Mouse (Mus musculus) kidney, adult 9 months (tissue): ENCODE data around the gene Gm42957.
A peak's percentile ranks its signal among the peaks of the same experiment; 100 is the strongest.
"Not testable (repeated sequence)": the region's sequence is repeated elsewhere in the genome, so short reads cannot be mapped to it uniquely, and the experiment has no call there.

Source experiments
- DNase-seq: peaks from one replicate; pipeline ENCODE4 v3.0.0; 2022

The Gm42957 gene

DNA sequence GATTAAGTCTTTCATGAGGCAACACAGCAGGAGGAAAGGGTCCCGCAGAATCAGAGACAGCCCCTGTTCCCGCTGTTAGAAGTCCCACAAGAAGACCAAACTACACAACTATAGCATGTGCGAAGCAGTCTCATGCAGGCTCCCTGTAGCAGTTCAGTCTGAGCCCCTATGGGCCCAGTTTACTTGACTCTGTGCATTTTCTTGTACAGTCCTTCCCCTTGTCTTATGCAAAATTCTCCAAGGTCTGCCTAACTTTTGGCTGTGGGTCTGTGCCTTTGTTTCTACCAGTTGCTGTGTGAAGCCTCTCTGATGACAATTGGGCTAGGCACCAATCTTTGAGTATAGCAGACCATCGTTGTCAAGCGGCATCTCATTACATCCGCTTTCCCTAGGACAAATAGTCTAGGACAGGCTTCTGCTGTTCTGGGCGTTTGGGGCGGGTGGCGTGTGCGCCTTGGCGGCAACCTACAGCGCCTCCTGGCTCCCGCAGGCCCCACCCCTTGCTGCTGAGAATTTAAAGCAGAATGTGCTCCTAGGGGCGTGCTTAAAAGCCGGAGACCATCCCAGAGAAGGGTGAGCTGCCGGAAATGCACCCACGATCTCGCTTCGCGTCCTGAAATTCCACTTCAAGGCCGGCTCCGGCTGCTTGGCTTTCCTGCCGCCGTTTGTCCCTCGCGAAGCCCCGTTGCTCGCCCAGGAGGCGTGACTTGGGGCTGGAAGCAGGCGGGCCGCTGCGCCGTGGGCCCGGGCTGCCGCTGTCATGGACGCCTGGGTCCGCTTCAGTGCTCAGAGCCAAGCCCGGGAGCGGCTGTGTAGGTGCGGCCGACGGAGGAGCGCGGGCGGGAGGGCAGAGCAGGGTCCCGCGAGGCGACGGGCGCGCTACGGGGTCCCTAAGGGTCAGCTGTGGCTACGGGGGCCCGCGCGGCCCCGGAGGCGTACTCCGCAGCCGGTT lies at the start of gene Gm42957, which contains the start of gene Pex11b:
TSS of gene Gm42957 (plus strand) at position 547 of the 952 bp plus-strand sequence.
TSS of gene Pex11b (plus strand) at position 449 of the 952 bp plus-strand sequence.
- peak; percentile 88 for DNase-seq

DNA sequence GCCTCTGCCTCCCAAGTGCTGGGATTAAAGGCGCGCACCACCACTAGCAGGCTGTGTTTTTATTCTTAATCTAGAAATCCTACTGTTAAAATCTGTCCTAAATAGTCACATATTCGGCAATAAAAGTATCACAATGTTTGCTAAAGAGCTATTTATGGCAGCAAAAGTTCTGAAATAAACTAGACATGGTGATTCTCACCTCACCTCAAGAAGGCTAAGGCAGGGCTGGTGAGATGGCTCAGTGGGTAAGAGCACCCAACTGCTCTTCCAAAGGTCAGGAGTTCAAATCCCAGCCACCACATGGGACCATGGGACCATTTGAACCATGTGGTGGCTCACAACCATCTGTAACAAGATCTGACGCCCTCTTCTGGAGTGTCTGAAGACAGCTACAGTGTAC lies 44.6 kb upstream of the Gm42957 start:
- DNase-seq, result no peak

DNA sequence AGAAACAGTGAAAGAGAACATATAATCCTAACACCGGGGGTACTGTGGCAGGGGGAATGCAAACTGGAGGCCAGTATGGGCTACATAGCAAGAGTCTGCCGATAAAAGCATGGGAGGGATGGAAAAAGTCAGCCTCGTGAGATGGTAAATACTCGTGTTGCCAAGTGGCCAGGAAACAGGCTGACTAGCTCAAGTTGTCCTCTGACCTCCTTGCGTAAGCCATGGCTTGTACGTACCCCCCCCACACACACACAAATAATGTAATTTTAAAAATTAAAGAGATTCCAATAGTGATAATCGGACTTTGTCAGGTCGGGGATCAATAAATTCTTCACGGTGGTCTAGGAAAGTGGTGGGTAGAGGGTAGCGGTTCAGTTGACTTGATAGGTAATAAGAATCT lies 41.9 kb upstream of the Gm42957 start:
- peak; percentile 63 for DNase-seq

DNA sequence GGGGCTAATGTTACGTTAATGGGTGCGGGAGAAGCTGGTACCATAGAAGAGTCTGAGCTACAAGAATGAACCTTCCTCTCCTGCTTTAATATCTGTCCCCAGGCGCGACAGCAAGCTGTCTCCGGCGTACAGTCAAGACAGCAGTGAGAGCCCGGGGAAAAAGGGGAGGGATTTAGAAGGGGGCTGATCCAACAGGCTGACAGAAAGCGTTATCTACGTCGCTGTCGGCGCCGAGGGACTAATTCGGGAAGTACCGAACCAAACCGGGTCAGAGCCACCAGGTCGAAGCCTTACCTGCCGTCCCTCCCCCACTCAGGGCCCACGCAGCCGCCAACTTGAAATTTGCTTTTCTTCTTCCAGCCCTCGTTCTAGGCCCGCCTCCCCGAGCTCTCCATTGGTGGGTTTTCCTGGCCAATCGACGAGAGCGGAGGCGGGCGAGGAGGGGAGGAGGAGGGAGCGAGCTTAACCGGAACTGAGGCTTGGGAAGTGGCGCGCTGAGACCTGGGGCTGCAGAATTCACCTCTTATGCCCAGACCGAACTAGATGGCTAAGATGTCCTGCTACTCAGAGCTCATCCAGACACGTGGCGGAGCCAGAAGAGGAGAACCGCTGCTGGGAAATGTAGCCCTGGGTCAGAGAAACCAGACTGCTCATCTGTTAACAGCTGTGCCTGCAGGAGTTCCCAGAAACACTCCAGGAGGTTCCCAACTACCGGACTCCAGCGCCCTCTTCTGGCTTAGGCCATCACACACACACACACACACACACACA lies 41.3 kb upstream of the Gm42957 start, which contains the start of gene Polr3gl:
TSS of gene Polr3gl (minus strand) at position 392 of the 771 bp plus-strand sequence.
- peak; percentile 96 for DNase-seq

DNA sequence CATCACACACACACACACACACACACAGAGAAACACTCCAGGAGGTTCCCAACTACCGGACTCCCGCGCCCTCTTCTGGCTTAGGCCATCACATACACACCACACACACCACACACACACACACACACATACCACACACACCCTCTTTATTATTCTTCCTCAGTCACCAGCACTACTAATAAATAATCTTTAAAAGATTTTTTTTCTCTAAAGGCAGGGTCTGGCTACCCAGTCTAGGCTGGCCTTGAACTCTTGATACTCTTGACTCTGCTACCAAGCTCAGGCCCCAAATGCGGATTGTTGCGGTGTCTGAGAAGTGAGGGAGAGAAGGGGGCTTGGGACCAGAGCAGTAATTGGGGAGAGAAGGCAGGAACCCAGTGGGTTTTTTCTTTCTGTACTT lies 40.4 kb upstream of the Gm42957 start:
- DNase-seq, result no peak

DNA sequence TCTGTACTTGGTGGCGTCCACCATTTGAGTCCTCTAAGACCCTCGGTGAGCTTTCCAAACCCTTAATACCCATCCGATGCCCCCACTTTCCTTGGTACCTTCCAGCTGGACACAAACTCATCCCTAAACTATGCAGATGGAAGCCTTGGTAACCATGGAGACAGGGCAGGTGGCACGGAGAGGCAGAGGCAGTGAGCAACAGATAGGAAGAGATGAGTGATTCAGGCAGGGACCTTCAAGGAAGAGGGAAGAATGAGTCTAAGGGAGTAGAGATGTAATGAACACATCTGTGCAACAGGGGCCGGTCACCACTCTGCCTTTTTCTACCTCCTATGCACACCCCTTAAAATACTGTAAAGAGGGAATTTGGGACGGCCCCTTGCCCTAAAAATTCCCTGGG lies 39.6 kb upstream of the Gm42957 start:
- no peak for DNase-seq

DNA sequence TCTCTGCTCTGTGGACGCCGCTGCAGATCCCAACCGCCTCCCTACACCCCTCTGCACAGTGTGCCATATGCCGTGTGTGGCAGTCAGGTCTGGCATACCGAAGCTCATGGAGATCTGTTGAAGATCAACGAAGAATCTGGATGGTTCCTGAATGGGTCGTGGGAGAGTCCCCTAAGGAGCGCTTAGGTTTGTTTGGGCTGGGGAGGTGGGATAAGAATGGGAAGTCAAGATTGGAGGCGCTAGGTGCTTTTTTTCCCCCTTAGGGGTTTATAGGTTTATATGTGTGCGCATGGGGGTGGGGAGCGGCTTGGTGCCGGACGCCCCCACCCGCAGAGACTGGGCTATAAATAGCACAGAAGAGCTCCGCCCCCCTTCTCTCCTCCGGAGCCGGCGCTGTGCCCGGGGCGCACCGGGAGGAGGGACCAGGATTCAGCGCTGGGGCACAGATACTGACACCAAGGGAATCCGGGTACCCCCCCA lies 39.0 kb upstream of the Gm42957 start, which contains the start of gene Ankrd34a:
TSS of gene Ankrd34a (plus strand) at position 409 of the 480 bp plus-strand sequence.
- no peak for DNase-seq

DNA sequence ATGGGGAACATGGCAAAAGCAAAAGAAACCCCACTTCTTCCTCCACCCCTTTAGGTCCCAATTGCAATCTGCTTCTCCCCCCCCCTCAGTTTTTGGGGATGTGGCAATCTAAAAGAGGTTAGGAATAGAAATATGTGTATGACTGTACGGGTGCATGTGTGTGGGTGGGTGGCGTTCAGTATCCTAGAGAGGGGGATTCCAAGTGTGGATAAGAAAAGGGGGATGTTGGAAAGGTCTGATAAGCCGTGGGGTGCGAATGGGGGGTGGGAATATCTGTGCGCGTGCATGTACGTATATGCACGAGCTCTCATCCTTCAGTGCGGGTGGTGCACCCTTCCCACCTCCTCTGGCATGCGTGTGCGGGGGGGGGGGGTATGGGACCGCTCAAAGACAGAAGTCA lies 38.4 kb upstream of the Gm42957 start:
- no peak for DNase-seq

DNA sequence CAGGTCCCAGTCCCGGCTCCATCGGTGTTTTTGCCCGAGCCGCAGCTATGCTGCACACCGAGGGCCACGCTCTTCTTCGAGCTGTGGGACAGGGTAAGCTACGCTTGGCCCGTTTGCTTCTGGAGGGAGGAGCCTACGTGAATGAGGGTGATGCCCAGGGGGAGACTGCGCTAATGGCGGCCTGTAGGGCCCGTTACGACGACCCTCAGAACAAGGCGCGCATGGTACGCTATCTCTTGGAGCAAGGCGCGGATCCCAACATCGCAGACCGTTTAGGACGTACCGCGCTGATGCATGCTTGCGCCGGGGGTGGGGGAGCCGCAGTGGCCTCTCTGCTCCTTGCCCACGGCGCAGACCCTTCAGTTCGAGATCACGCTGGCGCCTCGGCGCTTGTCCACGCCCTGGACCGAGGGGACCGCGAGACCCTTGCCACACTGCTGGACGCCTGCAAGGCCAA lies 37.8 kb upstream of the Gm42957 start:
- DNase-seq, result no peak

DNA sequence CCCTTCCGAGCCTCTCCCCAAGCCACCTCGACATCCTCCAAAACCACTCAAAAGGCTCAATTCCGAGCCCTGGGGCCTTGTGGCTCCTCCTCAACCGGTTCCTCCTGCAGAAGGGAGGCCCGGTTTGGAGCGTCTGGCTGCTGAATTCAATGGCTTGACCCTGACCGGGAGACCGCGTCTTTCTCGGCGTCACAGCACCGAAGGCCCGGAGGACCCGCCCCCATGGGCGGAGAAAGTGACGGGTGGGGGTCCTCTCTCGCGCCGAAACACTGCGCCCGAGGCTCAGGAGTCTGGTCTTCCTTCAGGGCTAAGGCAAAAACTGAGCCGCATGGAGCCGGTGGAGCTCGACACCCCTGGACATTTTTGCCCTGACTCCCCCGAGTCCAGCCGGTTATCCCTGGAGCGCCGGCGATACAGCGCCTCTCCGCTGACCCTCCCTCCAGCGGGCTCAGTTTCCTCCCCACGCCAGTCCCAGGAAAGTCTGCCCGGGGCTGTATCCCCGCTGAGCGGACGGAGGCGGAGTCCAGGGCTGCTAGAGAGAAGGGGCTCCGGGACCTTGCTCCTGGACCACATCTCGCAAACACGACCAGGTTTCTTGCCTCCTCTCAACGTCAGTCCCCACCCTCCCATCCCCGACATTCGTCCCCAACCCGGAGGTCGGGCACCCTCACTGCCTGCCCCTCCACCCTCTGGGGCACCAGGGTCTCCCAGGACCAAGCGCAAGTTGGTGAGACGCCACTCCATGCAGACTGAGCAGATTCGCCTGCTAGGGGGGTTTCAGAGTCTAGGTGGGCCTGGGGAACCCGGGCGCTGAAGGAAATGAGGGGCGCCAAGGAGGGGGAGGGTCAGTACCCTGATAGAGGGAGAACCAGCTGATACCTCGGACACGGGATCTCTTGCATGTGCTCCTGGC lies 36.9 kb upstream of the Gm42957 start:
- DNase-seq, result peak; percentile 54

DNA sequence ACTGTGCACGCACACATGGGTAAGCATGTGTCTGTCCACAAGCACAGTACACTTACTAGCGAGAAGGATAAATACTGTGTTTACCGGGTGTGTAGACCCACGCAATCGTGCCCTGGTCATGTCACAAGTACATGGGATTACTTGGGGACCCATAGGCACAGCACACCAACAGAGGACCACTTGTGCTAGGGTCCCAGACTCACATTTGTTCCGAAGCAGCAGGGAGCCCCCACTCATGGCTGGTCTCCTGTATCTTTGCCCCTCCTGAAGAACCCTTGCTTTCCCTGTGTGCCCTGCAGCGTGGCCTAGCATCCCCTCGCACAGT lies 36.2 kb upstream of the Gm42957 start:
- no peak for DNase-seq

DNA sequence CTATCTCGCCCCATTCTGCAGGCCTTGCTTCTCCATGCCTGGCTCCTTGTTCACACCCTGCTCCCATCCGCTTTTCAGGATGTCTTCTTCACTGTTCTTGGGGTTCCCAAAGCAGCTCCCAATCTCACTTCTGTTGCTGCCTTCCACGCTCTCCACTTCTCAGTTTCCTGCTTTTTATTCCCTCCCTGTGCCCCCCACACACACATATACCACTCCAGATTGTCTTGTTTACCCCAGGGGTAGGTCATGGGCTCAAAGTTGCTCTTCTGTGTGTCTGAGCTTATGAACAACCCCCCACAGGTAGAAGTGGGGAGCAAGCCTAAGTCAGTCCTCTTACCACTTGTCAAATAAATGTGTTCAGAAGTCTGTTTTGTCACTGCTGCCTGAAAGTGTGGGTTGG lies 35.9 kb upstream of the Gm42957 start:
- DNase-seq, result no peak

DNA sequence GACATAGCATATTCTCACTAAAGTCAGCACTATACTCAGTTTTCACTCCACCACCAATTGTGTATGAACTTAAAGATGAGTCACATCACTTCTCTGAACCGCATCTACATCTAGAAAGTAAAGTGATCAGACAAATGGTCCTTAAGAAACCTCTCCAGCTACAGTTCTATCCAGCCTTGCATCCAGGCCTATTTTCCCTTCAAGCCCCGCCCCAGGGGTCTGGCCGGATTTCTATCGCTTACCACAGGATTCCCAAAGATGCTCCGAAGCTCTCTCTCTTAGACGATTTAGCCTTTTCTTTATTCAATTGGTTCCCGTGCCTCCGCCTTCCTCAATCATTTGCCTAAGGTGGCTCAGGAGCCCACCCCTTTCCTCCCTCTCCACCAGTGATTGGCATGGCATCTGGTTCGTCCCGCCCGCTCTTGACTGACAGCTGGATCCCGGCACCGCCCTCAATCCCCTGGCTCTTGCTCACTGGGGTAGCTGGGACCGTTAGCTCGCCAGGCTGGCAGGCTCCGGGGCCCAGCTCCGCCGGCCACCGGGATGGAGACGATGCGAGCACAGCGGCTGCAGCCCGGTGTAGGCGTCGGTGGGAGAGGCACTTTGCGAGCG lies 34.5 kb upstream of the Gm42957 start, which contains the start of gene Lix1l:
TSS of gene Lix1l (plus strand) at position 511 of the 612 bp plus-strand sequence.
- DNase-seq, result peak; percentile 91

DNA sequence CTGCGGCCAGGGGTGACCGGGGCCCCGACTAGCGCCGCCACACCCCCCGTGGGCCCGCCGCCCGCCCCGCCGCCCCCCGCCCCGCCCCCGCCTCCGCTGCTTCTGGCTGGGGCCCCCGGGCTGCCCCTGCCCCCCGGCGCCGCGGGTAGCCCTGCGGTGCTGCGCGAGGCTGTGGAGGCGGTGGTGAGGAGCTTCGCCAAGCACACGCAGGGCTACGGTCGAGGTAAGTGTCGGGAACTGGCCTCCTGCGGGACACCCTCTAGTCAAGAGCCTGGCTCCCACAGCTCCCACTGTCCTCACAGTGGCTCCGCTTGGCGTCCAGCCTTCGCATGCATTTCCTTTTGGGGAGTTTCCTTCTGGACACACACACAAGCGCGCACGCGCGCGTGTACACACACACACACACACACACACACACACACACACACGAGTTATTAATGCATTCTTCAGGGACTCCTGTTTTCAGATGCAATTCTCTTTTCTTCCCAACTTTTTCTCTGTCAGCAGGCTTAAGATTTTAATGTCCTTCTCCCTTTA lies 34.0 kb upstream of the Gm42957 start:
- peak; percentile 66 for DNase-seq

DNA sequence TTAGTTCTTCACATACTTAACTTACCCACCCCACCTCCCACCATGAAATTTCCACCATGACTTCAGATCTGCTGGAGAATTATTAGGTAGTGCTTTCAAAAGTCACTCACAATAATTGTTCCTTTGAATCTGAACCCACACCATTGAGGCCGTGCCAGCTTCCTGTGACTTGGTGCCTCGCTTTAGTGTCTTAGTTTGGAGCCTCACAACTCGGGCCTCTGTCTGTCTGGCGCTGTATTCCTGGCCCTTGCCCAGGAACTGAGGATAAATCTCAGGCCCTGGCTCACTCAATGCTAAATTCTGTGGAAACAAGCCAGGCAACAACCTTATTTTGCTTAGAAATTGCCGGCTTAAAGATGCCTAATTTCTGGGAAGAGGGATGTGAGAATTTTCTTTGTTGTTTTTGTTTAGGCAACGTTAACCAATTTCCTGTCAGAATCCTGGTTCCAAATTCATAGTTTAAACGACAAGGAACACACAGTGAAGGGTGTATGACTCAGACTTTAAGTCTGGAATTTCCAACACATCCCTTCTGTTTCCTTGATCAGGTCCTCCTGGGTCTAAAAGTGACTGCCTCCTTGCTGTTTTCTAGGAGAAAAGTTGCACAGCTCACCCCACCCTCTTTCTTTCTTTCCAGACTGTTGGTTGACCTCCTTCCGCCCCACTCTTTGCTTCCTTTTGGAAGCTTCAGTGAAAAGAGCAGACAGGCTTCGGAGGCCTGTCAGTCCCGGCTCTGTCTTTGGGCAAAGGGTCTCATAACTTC lies 33.2 kb upstream of the Gm42957 start:
- no peak for DNase-seq

DNA sequence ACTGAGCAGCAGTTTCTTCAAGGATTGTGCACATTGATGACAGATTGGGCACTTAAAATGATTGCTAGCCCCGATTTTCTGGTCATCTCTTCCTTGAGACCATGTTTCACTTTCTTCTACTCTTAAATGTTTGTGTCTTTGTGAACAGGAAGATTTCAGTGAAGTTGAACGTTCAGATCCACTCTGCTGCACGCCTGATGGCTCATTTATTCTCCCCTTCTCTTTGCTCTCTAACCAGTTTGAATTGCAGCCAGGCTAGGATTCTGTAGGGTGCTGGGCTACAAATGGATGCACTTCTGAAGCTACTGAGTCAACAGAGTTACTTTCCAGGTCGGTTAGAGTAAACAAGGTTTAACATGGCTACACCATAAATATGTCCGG lies 32.6 kb upstream of the Gm42957 start:
- no peak for DNase-seq

DNA sequence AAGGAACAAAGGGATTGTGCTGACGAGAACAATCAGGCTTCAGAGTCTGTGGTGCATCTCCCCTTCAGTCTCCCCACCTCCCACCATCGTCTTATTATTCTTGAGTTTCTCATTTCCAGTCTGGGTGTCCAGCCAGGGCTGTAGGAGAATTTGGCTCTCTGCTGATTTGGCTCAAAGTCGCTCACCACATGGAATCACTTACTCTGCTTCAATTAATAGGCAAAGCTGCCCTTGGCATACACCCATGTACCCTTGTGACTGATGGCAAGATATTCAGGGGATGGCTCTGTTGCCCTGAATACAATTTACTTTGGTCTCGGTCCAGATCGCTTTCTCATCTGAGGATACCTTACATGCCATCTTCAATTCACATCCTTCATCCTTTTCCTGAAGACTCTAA lies 32.0 kb upstream of the Gm42957 start:
- DNase-seq, result no peak

DNA sequence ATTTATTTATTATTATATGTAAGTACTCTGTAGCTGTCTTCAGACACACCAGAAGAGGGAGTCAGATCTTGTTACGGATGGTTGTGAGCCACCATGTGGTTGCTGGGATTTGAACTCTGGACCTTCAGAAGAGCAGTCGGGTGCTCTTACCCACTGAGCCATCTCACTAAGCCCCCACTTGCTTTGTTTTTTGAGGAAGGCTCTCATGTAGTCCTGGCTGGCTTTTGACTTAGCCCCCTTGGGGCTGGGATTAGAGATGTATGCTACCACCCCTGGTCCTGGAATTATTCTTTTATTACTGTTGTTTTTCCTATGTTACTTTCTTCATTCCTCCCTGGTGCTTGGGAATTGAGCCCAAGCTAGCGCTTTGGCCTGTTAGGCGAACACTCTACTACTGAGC lies 29.3 kb upstream of the Gm42957 start:
- not testable (repeated sequence) for DNase-seq

DNA sequence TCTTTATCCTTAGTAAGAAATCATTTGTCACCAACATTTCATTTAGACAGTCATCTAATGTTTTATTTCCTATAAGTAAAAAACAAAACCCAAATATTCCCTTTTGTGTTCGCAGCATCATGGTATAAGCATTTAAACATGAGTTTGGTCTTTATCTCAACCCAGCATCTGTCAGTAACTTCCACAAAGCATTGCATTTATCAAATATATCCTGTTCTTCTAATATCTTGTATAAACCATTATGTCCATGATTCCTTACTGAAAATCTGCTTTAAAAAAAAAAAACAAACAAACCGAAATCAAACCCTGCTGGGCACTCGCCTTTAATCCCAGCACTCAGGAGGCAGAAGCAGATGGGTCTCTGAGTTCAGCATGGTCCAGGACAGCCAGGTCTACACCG lies 28.7 kb upstream of the Gm42957 start:
- no peak for DNase-seq

DNA sequence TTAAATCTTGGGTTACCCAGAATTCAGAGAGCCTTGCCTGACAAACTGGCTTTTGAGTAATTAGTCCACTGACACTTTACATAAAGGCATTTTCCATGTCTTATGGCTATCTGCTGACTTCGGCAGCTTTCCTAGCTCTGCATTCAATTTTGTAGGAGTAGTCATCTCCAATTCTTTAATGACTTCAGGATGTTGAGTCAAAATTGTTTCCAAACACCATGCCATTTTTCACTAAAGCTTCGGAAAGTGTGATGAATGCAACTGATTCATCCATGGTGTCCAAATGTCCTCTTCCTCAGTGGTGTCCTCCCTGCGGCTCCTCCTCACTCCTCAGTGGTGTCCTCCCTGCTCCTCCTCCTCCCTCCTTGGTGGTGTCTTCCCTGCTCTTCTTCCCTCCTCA lies 17.3 kb upstream of the Gm42957 start:
- DNase-seq, result no peak

DNA sequence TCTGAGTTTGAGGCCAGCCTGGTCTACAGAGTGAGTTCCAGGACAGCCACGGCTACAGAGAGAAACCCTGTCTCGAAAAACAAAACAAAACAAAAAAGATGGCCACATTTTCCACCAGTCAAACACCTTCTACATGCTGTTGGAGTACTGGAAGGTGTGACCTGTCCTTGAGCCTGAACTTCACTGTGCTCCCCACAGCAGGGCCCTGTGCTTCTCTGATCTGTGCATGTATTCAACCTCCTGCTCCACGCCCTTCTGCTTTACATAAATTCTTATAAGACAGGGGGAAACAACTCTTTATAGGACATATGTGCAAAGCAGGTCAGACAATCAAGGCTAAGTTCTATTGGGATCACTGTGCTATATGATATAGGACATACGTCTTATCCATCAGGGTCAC lies 12.1 kb upstream of the Gm42957 start:
- DNase-seq, result no peak
